Mouse (Mus musculus) megakaryocyte-erythroid progenitor cell, adult 5-6 weeks (primary cell): ENCODE measurements around the gene Vmn1r76. TPM values are rescaled to one million over a fixed set of nuclear protein-coding genes. Genes with fewer than 3 reads are reported as not detected.

Source experiments
- ATAC-seq: replicated peaks from 2 replicates; pipeline ENCODE4 v1.8.0; 2016; ENCODE audit warnings: mild to moderate bottlenecking, inconsistent platforms; ENCODE audit not compliant: severe bottlenecking, poor library complexity, low FRiP score, low TSS enrichment
- total RNA-seq, 2 experiments: library from RNA; stranded (forward) in 1 of 2; stranded (reverse) in 1 of 2; fragments of 200-1000, 215-1000 nt in 1 of 2; fragments of >200 nt in 1 of 2; fragmentation: Nextera tagmentation in 1 of 2; gene quantifications; 2 replicates each; pipeline ENCODE4 v1.2.3; 2014 to 2017

Gene Vmn1r76
- total RNA-seq (2014; fragmentation: Nextera tagmentation) (not detected in 2 replicates), total RNA-seq (2017) (not detected in 2 replicates)

DNA sequence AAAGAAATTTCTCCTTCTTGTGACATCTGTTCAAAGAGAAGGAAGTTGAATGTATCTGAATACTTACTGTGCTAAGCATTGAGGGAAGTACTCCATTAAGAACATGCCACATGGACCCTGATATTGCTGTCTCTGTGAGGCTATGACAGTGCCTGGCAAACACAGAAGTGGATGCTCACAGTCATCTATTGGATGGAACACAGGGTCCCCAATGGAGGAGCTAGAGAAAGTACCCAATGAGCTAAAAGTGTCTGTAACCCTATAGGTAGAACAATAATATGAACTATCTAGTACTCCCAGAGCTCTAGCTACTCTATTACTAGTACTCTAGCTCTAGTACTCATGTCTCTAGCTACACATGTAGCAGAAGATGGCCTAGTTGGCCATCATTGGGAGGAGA is at the start of gene Vmn1r76:
TSS of gene Vmn1r76 (minus strand) at position 101 of the 400 bp plus-strand sequence.
- no peak for ATAC-seq

DNA sequence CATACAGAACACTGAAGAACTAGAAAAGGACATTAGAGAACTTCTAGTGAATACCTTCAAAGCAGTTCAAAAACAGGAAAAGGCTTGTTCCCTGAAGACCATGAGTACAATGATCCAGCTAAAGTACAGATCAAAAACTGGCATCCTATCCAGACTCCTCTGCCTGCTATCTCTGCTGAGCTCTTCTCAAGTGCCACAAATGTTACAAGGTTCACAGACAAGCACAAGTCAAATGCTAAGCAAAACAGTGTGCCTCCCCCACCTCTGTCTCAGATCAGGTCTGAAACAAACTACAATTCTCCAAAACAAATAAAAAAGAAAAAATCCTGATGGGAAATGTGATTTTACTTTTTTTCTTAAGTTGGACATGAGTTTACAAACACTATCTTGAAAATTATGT is 34.6 kb upstream of the Vmn1r76 start:
- ATAC-seq, result no peak

DNA sequence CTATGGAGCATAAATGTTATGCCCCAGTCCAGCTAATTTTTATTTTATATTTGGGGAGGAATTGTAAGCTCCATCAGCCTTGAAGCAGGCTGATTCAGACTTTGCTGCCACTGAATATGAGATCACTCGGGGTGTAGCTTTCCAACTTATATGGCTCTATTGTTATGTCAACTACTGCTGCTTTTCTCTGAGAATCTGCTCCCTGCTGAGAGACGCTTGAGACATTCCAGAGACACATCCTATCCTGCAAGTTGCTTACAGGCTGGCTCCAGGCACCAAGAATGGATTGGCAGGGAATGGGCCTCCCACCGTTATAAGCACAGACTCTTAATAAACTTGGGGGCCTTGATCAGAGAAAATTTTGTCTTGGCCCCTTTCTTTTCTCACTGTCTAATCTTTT is 10.0 kb upstream of the Vmn1r76 start:
- ATAC-seq, result no peak

GRCm38 (mm10) chr7:11874330-11874729 is 63.7 kb downstream of the Vmn1r76 start, which contains the start of gene Vmn1r75:
Gene Vmn1r75, plus strand, starts transcription at chr7:11874630.
- no peak for ATAC-seq

Other genes with a start within 250 kb of the Vmn1r76 start
- not detected in 2 replicates for gene Vmn1r73, start 207.9 kb downstream of the Vmn1r76 start, total RNA-seq (2014; fragmentation: Nextera tagmentation)
- gene Vmn1r73, start 207.9 kb downstream of the Vmn1r76 start, total RNA-seq (2017), result not detected in 2 replicates
- gene Vmn1r74, start 104.2 kb downstream of the Vmn1r76 start, total RNA-seq (2014; fragmentation: Nextera tagmentation), result not detected in 2 replicates
- not detected in 2 replicates for gene Vmn1r74, start 104.2 kb downstream of the Vmn1r76 start, total RNA-seq (2017)
- gene Vmn1r75, start 63.6 kb downstream of the Vmn1r76 start, total RNA-seq (2014; fragmentation: Nextera tagmentation), result not detected in 2 replicates
- not detected in 2 replicates for gene Vmn1r75, start 63.6 kb downstream of the Vmn1r76 start, total RNA-seq (2017)
- not detected in 2 replicates for gene Vmn1r77, start 98.5 kb upstream of the Vmn1r76 start, total RNA-seq (2014; fragmentation: Nextera tagmentation)
- not detected in 2 replicates for gene Vmn1r77, start 98.5 kb upstream of the Vmn1r76 start, total RNA-seq (2017)
- not detected in 2 replicates for gene Vmn1r78, start 212.0 kb upstream of the Vmn1r76 start, total RNA-seq (2014; fragmentation: Nextera tagmentation)
- not detected in 2 replicates for gene Vmn1r78, start 212.0 kb upstream of the Vmn1r76 start, total RNA-seq (2017)
- not detected in 2 replicates for gene Vmn1r79, start 233.1 kb upstream of the Vmn1r76 start, total RNA-seq (2014; fragmentation: Nextera tagmentation)
- gene Vmn1r79, start 233.1 kb upstream of the Vmn1r76 start, total RNA-seq (2017), result not detected in 2 replicates